Mouse (Mus musculus): ENCODE results near the gene Sap25. TPM values are rescaled to one million over a fixed set of nuclear protein-coding genes. Genes with fewer than 3 reads are reported as not detected.

The Sap25 gene
- polyA plus RNA-seq, 1 experiment from 2014 or later, result 7.7 TPM

DNA sequence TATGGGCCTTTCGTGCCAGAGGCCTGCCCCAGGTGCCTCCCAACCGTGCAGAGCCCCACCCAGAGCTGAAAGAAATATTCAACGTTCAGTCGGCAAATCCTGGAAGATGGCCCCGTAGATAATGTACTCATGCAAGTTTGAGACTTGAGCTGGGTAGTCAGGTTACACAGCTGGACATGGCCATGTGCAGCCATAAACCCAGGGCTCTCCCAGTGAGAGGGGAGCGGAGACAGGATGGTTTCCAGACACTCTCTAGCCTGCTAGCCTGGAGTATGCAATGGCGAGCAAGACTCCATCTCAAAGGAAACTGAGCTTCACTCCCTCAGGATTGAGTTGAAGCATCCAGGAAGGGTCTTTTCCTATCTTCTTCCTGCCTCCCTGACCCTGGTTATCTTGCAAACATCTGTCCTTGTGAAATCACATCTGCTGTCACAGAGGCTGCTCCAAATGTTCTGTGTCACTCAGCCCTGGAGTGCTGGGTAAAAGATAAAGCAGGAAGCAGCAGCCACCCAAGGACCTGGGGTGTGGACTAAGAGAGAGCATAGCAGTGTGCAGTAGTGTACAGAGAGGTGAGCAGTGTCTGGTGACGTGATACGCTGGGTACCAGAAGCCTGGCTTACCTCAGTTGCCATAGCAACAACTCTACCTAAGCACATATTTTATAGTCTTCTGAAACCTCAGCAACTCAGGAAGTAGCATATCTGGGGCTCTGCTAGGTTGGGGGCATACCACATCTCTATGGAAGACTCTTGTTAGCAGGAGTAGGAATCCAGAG is 6.9 kb downstream of the Sap25 start:
- H3K27me3 ChIP-seq, result peaks cover 47% of the 10 kb centered on the region
- peaks cover 19% of the 10 kb centered on the region for H3K36me3 ChIP-seq (ENCODE audit: poor library complexity, severe bottlenecking)
- ATAC-seq, result peak; percentile 39; the same call in 1 of the 2 replicates
- peaks cover 11% of the 10 kb centered on the region for H3K4me1 ChIP-seq
- no peak overlapping the region for H3K9ac ChIP-seq
- no peak overlapping the region for H3K4me2 ChIP-seq
- H3K4me3 ChIP-seq, result no peak overlapping the region
- no peak overlapping the region for H3K27ac ChIP-seq
- 78% methylated on average over 9 of the region's 9 CpGs for WGBS
- H3K9me3 ChIP-seq (replicated peaks), result no peaks in the 10 kb centered on the region

DNA sequence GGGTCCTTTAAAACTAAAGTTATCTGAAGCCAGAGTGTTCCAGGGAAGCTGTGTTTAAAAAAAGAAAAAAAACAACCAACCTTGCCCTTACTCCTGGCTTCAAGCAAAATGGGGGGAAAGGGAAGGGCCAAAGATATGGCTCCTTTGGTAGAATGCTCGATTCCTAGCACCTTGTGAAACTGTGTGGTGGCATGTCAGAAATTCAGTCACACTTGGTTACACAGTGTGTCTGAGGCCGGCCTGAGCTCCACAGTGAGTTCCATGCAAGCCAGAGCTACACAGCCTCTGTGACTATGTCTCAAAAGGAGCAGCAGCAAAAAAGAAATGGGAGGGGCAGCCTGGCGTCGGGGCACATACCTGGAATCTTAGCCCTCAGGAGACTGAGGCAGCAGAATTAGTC is 8.1 kb downstream of the Sap25 start:
- H3K9ac ChIP-seq, result no peak overlapping the region
- 22% methylated on average over 4 of the region's 4 CpGs for WGBS
- H3K27ac ChIP-seq, result no peak overlapping the region
- ATAC-seq, result no peak
- no peaks in the 10 kb centered on the region for H3K9me3 ChIP-seq (replicated peaks)
- H3K4me2 ChIP-seq, result no peak overlapping the region
- no peak overlapping the region for H3K4me3 ChIP-seq
- peaks cover 11% of the 10 kb centered on the region for H3K4me1 ChIP-seq
- peaks cover 31% of the 10 kb centered on the region for H3K36me3 ChIP-seq (ENCODE audit: poor library complexity, severe bottlenecking)
- H3K27me3 ChIP-seq, result peaks cover 34% of the 10 kb centered on the region

GRCm38 (mm10) chr5:137649669-137650571 is 8.8 kb downstream of the Sap25 start:
- peaks cover 11% of the 10 kb centered on the region for H3K4me1 ChIP-seq
- no peaks in the 10 kb centered on the region for H3K9me3 ChIP-seq (replicated peaks)
- 0 out of 2 replicates have a peak overlapping the region, but pooled peaks have one; percentile 37 for H3K9ac ChIP-seq
- H3K27ac ChIP-seq, result no peak overlapping the region; the same call in 1 of the 2 replicates
- 18% methylated on average over 18 of the region's 18 CpGs for WGBS
- peaks cover 37% of the 10 kb centered on the region for H3K36me3 ChIP-seq (ENCODE audit: poor library complexity, severe bottlenecking)
- peak overlapping the region; percentile 22; the same call in 1 of the 2 replicates for H3K4me2 ChIP-seq
- ATAC-seq, result no peak
- peaks cover 28% of the 10 kb centered on the region for H3K27me3 ChIP-seq
- H3K4me3 ChIP-seq, result no peak overlapping the region

GRCm38 (mm10) chr5:137652474-137652873 is 11.3 kb downstream of the Sap25 start:
- Histone ChIP-seq H3K27me3 (peaks cover 5% of the 10 kb centered on the region; the same call in 1 of the 2 replicates), H3K9me3 (replicated peaks) (no peaks in the 10 kb centered on the region), H3K4me2 (no peak overlapping the region), H3K27ac (no peak overlapping the region), H3K36me3 (ENCODE audit: poor library complexity, severe bottlenecking) (peaks cover 48% of the 10 kb centered on the region), H3K9ac (no peak overlapping the region), H3K4me3 (no peak overlapping the region), H3K4me1 (peaks cover 6% of the 10 kb centered on the region)
- 30% methylated on average over 3 of the region's 3 CpGs for WGBS
- 0 out of 2 replicates have a peak, but pooled peaks have one; percentile 52 for ATAC-seq

GRCm38 (mm10) chr5:137653366-137653765 is 12.2 kb downstream of the Sap25 start:
- no peak overlapping the region for H3K27ac ChIP-seq
- H3K4me3 ChIP-seq, result no peak overlapping the region
- no peaks in the 10 kb centered on the region for H3K9me3 ChIP-seq (replicated peaks)
- WGBS, result 95% methylated on average over 10 of the region's 10 CpGs
- H3K4me1 ChIP-seq, result peaks cover 6% of the 10 kb centered on the region
- no peak overlapping the region for H3K4me2 ChIP-seq
- ATAC-seq, result no peak
- no peaks in the 10 kb centered on the region for H3K27me3 ChIP-seq
- peaks cover 53% of the 10 kb centered on the region for H3K36me3 ChIP-seq (ENCODE audit: poor library complexity, severe bottlenecking)
- no peak overlapping the region for H3K9ac ChIP-seq

- Histone ChIP-seq H3K4me3 (no peak overlapping the region), H3K4me1 (peaks cover 5% of the 10 kb centered on the region), H3K36me3 (ENCODE audit: poor library complexity, severe bottlenecking) (peaks cover 66% of the 10 kb centered on the region), H3K4me2 (no peak overlapping the region), H3K27me3 (no peaks in the 10 kb centered on the region), H3K27ac (no peak overlapping the region), H3K9me3 (replicated peaks) (no peaks in the 10 kb centered on the region), H3K9ac (no peak overlapping the region)
- ATAC-seq, result no peak
- WGBS, result 84% methylated on average over 7 of the region's 7 CpGs
Measured at GRCm38 (mm10) chr5:137654746-137655145, 13.6 kb downstream of the Sap25 start.

DNA sequence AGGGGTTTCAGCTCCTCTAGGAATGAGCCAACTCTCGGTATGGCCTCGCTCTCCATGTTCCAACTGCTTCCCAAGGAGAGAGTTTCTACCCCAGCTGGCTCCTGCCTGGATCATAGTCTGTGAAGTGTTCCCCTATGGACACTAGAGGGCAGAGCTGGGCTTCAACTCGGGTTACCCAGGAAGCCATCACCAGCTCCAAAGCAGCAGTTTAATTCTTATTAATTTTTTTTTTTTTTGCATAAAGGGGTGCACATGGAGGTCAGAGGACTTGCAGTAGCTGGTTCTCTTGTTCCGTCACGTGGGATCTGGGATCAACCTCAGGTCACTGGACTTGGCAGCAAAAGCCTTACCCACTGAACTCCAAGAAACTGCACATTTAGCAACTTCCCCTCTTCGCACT is 15.8 kb downstream of the Sap25 start:
- H3K27ac ChIP-seq, result 0 out of 2 replicates have a peak overlapping the region, but pooled peaks have one; percentile 20
- no peak overlapping the region for H3K9ac ChIP-seq
- 34% methylated on average over 6 of the region's 6 CpGs for WGBS
- no peak overlapping the region for H3K4me3 ChIP-seq
- no peak overlapping the region for H3K4me2 ChIP-seq
- peaks cover 75% of the 10 kb centered on the region for H3K36me3 ChIP-seq (ENCODE audit: poor library complexity, severe bottlenecking)
- no peaks in the 10 kb centered on the region for H3K4me1 ChIP-seq
- no peaks in the 10 kb centered on the region for H3K27me3 ChIP-seq
- H3K9me3 ChIP-seq (replicated peaks), result no peaks in the 10 kb centered on the region
- ATAC-seq, result peak; percentile 85

DNA sequence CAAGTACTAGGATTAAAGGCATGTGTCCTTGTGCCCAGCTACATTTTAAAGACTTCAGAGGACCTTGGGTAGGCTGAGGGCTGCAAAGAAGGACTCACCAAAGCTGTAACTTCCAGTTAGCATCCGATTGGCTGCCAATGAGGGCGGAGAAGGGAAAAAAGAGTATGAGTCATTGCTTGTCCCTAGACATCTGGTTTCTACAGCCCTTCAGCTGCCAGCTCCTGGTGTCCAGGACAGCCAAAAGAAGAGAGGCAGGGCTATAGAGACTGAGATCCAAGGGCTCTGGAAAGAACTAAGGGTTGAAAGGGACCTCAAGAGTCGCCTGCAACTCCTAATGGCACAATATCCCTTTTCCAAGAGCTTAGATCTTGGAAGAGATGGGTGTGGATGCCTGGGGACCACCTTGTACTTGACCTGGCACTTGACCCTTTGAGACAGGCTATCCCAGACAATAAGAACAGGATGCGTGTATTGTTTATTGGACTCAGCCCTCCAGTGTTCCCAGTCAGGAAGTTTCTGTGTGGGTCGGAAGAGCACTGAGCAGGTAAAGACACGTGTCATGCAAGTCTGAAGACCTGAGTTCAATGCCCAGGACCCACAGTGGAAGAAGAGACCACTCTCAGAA is 19.0 kb downstream of the Sap25 start:
- Histone ChIP-seq H3K4me1 (no peaks in the 10 kb centered on the region), H3K4me3 (no peak overlapping the region), H3K27ac (no peak overlapping the region), H3K9ac (no peak overlapping the region), H3K36me3 (ENCODE audit: poor library complexity, severe bottlenecking) (peaks cover 79% of the 10 kb centered on the region), H3K9me3 (replicated peaks) (no peaks in the 10 kb centered on the region), H3K4me2 (no peak overlapping the region), H3K27me3 (no peaks in the 10 kb centered on the region)
- no peak for ATAC-seq
- 94% methylated on average over 6 of the region's 6 CpGs for WGBS

DNA sequence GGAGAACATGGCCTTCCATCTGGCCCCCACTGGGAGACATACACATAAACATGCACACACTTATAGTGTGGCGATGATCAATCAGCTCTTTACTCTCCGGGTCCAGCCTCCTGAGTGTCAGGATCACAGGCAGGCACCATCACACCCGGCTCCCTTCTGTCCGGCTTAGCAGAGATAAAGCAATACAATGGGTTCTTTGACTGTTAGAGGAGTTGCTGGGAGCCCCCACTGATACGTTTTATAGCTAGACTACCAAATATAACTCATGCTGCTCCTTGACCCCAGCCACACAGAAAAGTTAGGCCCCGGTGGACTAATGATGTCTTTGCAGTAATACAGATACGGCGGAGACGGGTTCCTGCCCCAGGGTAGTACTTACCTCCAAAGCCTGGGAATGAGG is 21.9 kb downstream of the Sap25 start:
- H3K4me3 ChIP-seq, result no peak overlapping the region
- no peaks in the 10 kb centered on the region for H3K4me1 ChIP-seq
- ATAC-seq, result no peak
- peaks cover 97% of the 10 kb centered on the region for H3K36me3 ChIP-seq (ENCODE audit: poor library complexity, severe bottlenecking)
- no peaks in the 10 kb centered on the region for H3K27me3 ChIP-seq
- 69% methylated on average over 9 of the region's 9 CpGs for WGBS
- H3K27ac ChIP-seq, result no peak overlapping the region
- no peaks in the 10 kb centered on the region for H3K9me3 ChIP-seq (replicated peaks)
- no peak overlapping the region for H3K4me2 ChIP-seq
- no peak overlapping the region for H3K9ac ChIP-seq

- H3K4me3 ChIP-seq, result no peak overlapping the region
- no peaks in the 10 kb centered on the region for H3K9me3 ChIP-seq (replicated peaks)
- peaks cover 5% of the 10 kb centered on the region; the same call in 1 of the 2 replicates for H3K4me1 ChIP-seq
- H3K27me3 ChIP-seq, result no peaks in the 10 kb centered on the region
- no peak for ATAC-seq
- peaks cover 40% of the 10 kb centered on the region for H3K36me3 ChIP-seq (ENCODE audit: poor library complexity, severe bottlenecking)
- H3K4me2 ChIP-seq, result no peak overlapping the region
- no peak overlapping the region for H3K27ac ChIP-seq
- H3K9ac ChIP-seq, result no peak overlapping the region
- 85% methylated on average over 10 of the region's 10 CpGs for WGBS
Measured at GRCm38 (mm10) chr5:137668971-137669370, 27.8 kb downstream of the Sap25 start.

DNA sequence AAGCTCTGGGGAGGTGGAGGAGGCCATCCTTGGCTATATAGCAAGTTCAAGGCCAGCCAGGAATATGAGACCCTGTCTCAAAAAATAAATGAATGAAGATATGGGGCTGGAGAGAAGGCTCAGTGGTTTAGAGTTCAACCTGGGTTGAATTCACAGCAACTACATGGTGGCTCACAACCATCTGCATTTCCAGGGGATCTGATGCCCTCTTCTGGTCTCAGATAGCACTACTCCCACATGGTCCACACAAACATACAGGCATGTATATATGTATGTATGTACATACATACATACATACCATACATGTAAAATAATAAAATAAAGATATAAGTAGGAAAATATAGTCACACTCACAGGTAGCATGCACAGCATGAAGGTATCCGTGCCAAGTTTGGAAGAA is 29.1 kb downstream of the Sap25 start:
- no peaks in the 10 kb centered on the region for H3K9me3 ChIP-seq (replicated peaks)
- H3K4me1 ChIP-seq, result peaks cover 5% of the 10 kb centered on the region; the same call in 1 of the 2 replicates
- no peak overlapping the region for H3K4me2 ChIP-seq
- H3K27ac ChIP-seq, result no peak overlapping the region
- no peak for ATAC-seq
- no peak overlapping the region for H3K4me3 ChIP-seq
- no peaks in the 10 kb centered on the region for H3K27me3 ChIP-seq
- WGBS, result 97% methylated on average over 1 of the region's 1 CpGs
- no peak overlapping the region for H3K9ac ChIP-seq
- peaks cover 33% of the 10 kb centered on the region for H3K36me3 ChIP-seq (ENCODE audit: poor library complexity, severe bottlenecking)

All from forebrain, embryonic 13.5 days (tissue).